Mouse (Mus musculus) frontal cortex, postnatal 25 days (tissue): ENCODE measurements around the gene Dmrta2.

ENCODE experiments used
- DNase-seq, 2 experiments: peaks; one replicate each; pipeline ENCODE4 v3.0.0; 2022; ENCODE audit warnings: low spot score in 2 of 2

Dmrta2 gene

GRCm38 (mm10) chr4:109977148-109978067, at the start of gene Dmrta2:
Dmrta2 (plus strand) TSS chr4:109978053.
- DNase-seq, result no peak

- no peak for DNase-seq
Observed at GRCm38 (mm10) chr4:109929058-109929457, 48.8 kb upstream of the Dmrta2 start.

GRCm38 (mm10) chr4:109930445-109930844, 47.4 kb upstream of the Dmrta2 start:
- DNase-seq, result no peak

- DNase-seq, result no peak
Observed at GRCm38 (mm10) chr4:109930935-109931334, 46.9 kb upstream of the Dmrta2 start.

- no peak for DNase-seq
Observed at GRCm38 (mm10) chr4:109936557-109936956, 41.3 kb upstream of the Dmrta2 start.

- no peak for DNase-seq
Observed at GRCm38 (mm10) chr4:109939291-109939690, 38.6 kb upstream of the Dmrta2 start.

GRCm38 (mm10) chr4:109945554-109945953, 32.3 kb upstream of the Dmrta2 start:
- no peak for DNase-seq

- no peak for DNase-seq
Observed at GRCm38 (mm10) chr4:109949307-109949706, 28.5 kb upstream of the Dmrta2 start.

GRCm38 (mm10) chr4:109953509-109953908, 24.3 kb upstream of the Dmrta2 start:
- DNase-seq, result no peak

- DNase-seq, result no peak
Observed at GRCm38 (mm10) chr4:109960201-109960935, 17.5 kb upstream of the Dmrta2 start.

- no peak for DNase-seq
Observed at GRCm38 (mm10) chr4:109963570-109964279, 14.1 kb upstream of the Dmrta2 start.

- DNase-seq, result no peak
Observed at GRCm38 (mm10) chr4:109969561-109969960, 8.3 kb upstream of the Dmrta2 start.

- no peak for DNase-seq
Observed at GRCm38 (mm10) chr4:109973991-109974654, 3.7 kb upstream of the Dmrta2 start.

- DNase-seq, result no peak
Observed at GRCm38 (mm10) chr4:109974655-109975380, 3.0 kb upstream of the Dmrta2 start.

GRCm38 (mm10) chr4:109975381-109976240, 2.2 kb upstream of the Dmrta2 start:
- DNase-seq, result no peak

GRCm38 (mm10) chr4:109976273-109977147, 1.3 kb upstream of the Dmrta2 start:
- no peak for DNase-seq

GRCm38 (mm10) chr4:109978068-109978857, 410 bp downstream of the Dmrta2 start:
- no peak for DNase-seq

- DNase-seq, result no peak
Observed at GRCm38 (mm10) chr4:109978858-109979340, 1.0 kb downstream of the Dmrta2 start.
